Mouse (Mus musculus): Measurements from ENCODE around the gene Il17f. TPM values are rescaled to one million over a fixed set of nuclear protein-coding genes. Genes with fewer than 3 reads are reported as not detected.
"Not testable (repeated sequence)": the region's sequence is repeated elsewhere in the genome, so short reads cannot be mapped to it uniquely, and the experiment has no call there.

Il17f gene
- not detected for total RNA-seq (2021)

GRCm38 (mm10) chr1:20790517-20790916, at the start of gene Il17f:
Gene Il17f (minus strand): TSS chr1:20790617.
- DNase-seq (ENCODE audit: low spot score); intact Hi-C loops (cut with DNase I): not testable (repeated sequence)

- intact Hi-C loops (cut with DNase I), result no loop called here
- DNase-seq (ENCODE audit: low spot score), result no peak
Observed at GRCm38 (mm10) chr1:20839911-20840310, 49.5 kb upstream of the Il17f start.

GRCm38 (mm10) chr1:20836551-20837125, 46.2 kb upstream of the Il17f start:
- intact Hi-C loops (cut with DNase I), result no loop called here
- no peak for DNase-seq (ENCODE audit: low spot score)

GRCm38 (mm10) chr1:20833141-20833511, 42.7 kb upstream of the Il17f start:
- intact Hi-C loops (cut with DNase I), result no loop called here

GRCm38 (mm10) chr1:20832473-20833140, 42.2 kb upstream of the Il17f start:
- intact Hi-C loops (cut with DNase I), result no loop called here
- DNase-seq (ENCODE audit: low spot score), result no peak

More at GRCm38 (mm10) chr1:20833141-20833511, 42.7 kb upstream of the Il17f start:
- no peak for DNase-seq (ENCODE audit: low spot score)

- intact Hi-C loops (cut with DNase I), result no loop called here
- DNase-seq (ENCODE audit: low spot score), result no peak
Observed at GRCm38 (mm10) chr1:20830546-20830945, 40.1 kb upstream of the Il17f start.

- intact Hi-C loops (cut with DNase I), result no loop called here
- no peak for DNase-seq (ENCODE audit: low spot score)
Observed at GRCm38 (mm10) chr1:20828061-20828460, 37.6 kb upstream of the Il17f start.

GRCm38 (mm10) chr1:20825036-20825435, 34.6 kb upstream of the Il17f start:
- intact Hi-C loops (cut with DNase I), result no loop called here
- DNase-seq (ENCODE audit: low spot score), result no peak

- intact Hi-C loops (cut with DNase I), result loop anchor here (5.0 kb wide), 1 partner anchor 253 kb away; the partner anchor contains the start of gene Tram2
- no peak for DNase-seq (ENCODE audit: low spot score)
Observed at GRCm38 (mm10) chr1:20823906-20824305, 33.5 kb upstream of the Il17f start.

- intact Hi-C loops (cut with DNase I), result loop anchor here (5.0 kb wide), 1 partner anchor 254 kb away; the partner anchor contains the start of gene Tram2
- DNase-seq (ENCODE audit: low spot score), result no peak
Observed at GRCm38 (mm10) chr1:20823471-20823870, 33.1 kb upstream of the Il17f start.

- no peak for DNase-seq (ENCODE audit: low spot score)
- intact Hi-C loops (cut with DNase I), result loop anchor here (2.0 to 5.0 kb wide), 3 partner anchors 70 to 344 kb away; partner anchors contain the start of genes Paqr8 and Tram2
Observed at GRCm38 (mm10) chr1:20820959-20821358, 30.5 kb upstream of the Il17f start.

- intact Hi-C loops (cut with DNase I), result loop anchor here (2.0 to 5.0 kb wide), 3 partner anchors 71 to 345 kb away; partner anchors contain the start of genes Paqr8 and Tram2
- DNase-seq (ENCODE audit: low spot score), result peak; percentile 87
Observed at GRCm38 (mm10) chr1:20819771-20820605, 29.6 kb upstream of the Il17f start, which contains the start of gene Mcm3. Gene Mcm3 (minus strand): TSS chr1:20820312.

- no peak for DNase-seq (ENCODE audit: low spot score)
- intact Hi-C loops (cut with DNase I), result no loop called here
Observed at GRCm38 (mm10) chr1:20817596-20817995, 27.2 kb upstream of the Il17f start.

GRCm38 (mm10) chr1:20817172-20817571, 26.8 kb upstream of the Il17f start:
- intact Hi-C loops (cut with DNase I), result no loop called here
- no peak for DNase-seq (ENCODE audit: low spot score)

- DNase-seq (ENCODE audit: low spot score), result no peak
- intact Hi-C loops (cut with DNase I), result no loop called here
Observed at GRCm38 (mm10) chr1:20814521-20814920, 24.1 kb upstream of the Il17f start.

GRCm38 (mm10) chr1:20804526-20804925, 14.1 kb upstream of the Il17f start:
- intact Hi-C loops (cut with DNase I), result no loop called here

GRCm38 (mm10) chr1:20801682-20802390, 11.4 kb upstream of the Il17f start:
- intact Hi-C loops (cut with DNase I), result no loop called here
- DNase-seq (ENCODE audit: low spot score), result no peak

More at GRCm38 (mm10) chr1:20804526-20804925, 14.1 kb upstream of the Il17f start:
- no peak for DNase-seq (ENCODE audit: low spot score)

GRCm38 (mm10) chr1:20801275-20801674, 10.9 kb upstream of the Il17f start:
- intact Hi-C loops (cut with DNase I), result no loop called here

GRCm38 (mm10) chr1:20795178-20795577, 4.8 kb upstream of the Il17f start:
- intact Hi-C loops (cut with DNase I), result no loop called here
- no peak for DNase-seq (ENCODE audit: low spot score)

More at GRCm38 (mm10) chr1:20801275-20801674, 10.9 kb upstream of the Il17f start:
- DNase-seq (ENCODE audit: low spot score), result no peak

- intact Hi-C loops (cut with DNase I), result no loop called here
- DNase-seq (ENCODE audit: low spot score), result no peak
Observed at GRCm38 (mm10) chr1:20794760-20795159, 4.3 kb upstream of the Il17f start.
